Mouse (Mus musculus) Muller cell, postnatal 12 days (primary cell): ENCODE results near the gene Kcnc3.

Source experiments
- DNase-seq: peaks from one replicate; pipeline ENCODE4 v3.0.0-alpha.2; 2015; ENCODE audit errors: inconsistent ontology term

The Kcnc3 gene

GRCm38 (mm10) chr7:44590402-44591347 lies at the start of gene Kcnc3:
Gene Kcnc3 (plus strand): TSS chr7:44590664.
- peak; percentile 99 for DNase-seq

DNA sequence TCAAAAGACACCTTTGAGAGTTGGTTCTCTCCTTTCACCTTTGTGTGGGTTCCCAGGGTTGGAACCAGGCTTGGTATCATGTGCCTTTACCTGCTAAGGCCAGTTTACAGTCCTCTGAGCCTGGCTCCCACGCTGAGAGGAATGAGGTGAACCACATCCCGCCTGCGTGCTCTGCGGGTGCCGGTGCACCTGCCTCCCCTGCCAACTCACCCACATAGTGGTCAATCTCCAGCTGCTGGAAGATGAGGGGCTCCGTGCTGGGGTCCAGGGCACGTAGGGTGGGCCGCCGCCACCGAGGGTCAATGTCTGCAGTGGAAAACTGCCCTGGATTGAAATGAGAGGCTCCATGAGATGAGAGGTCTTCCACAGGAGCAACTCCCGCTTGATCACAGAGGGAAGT lies 47.9 kb upstream of the Kcnc3 start:
- DNase-seq = no peak

DNA sequence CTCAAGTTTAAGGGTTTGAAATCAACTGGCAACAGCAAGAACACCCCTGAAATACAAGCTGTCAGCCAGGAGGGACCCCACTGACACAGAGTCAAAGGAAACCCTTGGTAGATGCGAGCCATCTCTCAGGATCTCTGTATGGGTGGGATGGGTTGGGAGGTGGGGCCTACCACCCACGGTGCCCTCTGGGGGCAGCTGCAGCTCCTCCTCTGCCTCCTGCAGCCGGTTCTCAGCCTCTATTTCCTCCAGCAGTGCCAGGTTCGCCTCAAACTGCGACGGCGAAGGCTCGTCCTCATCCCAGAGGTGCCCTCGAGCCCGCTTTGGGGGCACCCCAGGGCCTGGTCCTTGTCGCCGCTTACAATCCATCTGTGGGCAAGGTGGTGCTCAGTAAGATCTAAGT lies 47.4 kb upstream of the Kcnc3 start:
- DNase-seq = no peak

DNA sequence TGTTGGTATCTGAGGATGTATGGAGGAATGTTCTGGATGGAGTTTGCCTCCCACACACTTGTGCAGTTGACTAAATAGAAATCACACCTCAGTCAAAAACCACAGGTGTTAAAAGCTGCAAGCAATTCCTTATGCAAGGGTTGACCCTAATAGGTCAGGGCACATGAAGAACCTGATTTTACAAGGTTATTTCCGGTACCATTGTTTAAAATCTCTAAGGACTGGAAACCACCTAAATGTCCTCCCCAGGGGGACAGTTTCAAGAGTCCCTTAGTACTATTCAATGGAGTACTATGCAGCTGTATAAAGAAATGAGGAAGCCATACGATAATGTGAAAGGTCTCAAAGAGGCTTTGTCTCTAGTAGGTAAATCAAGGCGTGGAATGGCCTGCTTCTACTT lies 44.2 kb upstream of the Kcnc3 start:
- no peak for DNase-seq

GRCm38 (mm10) chr7:44547041-44547440 lies 43.4 kb upstream of the Kcnc3 start:
- DNase-seq = no peak

- no peak for DNase-seq
These were observed 42.7 kb upstream of the Kcnc3 start for GRCm38 (mm10) chr7:44547725-44548124.

DNA sequence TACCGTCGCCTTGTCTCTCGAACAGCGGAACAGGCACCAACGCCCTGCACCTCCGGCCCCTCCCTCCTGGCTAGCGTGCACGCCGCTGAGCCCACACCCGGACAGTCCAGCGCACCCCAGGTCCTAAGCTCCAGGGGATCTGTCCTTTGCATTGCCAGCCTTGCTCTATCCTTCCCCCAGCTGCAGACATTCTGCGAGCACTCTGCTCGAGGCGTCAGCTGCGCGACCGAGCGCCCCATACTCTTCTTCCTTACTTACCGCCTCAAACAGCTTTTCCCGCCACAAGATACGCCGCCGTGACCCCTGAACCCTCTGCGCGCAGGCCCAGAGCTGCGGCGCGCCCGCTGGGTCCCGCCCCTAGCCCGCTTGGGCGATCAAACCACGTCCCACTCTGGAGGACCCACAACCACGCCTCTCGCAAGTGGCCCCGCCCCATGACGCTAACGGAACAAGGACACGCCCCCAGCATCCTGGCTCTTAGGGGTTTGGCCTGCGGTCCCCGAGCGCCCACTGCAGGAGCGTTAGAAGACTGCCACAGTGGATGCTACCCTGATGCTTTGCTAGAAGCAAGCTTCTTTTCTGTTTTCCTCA lies 41.9 kb upstream of the Kcnc3 start, which contains the start of gene Pold1:
Gene Pold1, minus strand, starts transcription at position 353 of the 591 bp plus-strand sequence.
- peak; percentile 100 for DNase-seq

- DNase-seq = no peak
These were observed 40.6 kb upstream of the Kcnc3 start for GRCm38 (mm10) chr7:44549621-44550408.

DNA sequence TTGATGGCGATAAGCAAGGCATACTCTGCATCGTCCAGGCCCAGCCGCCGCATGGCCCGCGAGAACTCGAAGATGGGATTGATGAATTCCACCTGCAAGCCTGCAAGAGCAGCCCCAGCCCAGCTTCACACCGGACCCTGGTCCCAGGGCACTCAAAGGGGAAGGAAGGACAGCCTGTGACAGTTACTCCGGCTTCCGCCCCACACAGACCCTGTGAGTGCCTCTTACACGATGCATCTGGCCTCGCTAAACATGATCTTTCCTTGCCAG lies 40.1 kb upstream of the Kcnc3 start:
- DNase-seq = no peak

- DNase-seq = no peak
These were observed 39.2 kb upstream of the Kcnc3 start for GRCm38 (mm10) chr7:44551301-44551700.

DNA sequence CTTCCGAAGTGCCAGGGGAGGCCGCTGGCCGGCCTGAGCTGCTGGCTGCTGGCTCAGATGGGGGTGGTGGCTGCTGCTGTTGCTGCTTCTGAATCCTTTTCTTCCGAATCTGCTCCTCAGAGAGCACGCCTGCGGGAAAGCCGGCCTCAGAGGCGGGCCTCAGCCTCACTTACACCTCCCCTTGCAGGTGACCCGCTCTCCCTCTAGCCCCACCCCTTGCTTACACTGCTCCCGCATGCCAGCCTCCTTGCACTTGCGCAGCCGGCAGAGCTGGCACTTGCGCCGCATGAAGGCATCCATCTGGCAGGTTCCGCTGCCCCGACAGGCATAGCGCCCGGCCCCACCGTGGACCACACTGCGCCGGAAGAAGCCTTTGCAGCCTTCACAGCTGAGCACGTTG lies 38.7 kb upstream of the Kcnc3 start:
- no peak for DNase-seq

DNA sequence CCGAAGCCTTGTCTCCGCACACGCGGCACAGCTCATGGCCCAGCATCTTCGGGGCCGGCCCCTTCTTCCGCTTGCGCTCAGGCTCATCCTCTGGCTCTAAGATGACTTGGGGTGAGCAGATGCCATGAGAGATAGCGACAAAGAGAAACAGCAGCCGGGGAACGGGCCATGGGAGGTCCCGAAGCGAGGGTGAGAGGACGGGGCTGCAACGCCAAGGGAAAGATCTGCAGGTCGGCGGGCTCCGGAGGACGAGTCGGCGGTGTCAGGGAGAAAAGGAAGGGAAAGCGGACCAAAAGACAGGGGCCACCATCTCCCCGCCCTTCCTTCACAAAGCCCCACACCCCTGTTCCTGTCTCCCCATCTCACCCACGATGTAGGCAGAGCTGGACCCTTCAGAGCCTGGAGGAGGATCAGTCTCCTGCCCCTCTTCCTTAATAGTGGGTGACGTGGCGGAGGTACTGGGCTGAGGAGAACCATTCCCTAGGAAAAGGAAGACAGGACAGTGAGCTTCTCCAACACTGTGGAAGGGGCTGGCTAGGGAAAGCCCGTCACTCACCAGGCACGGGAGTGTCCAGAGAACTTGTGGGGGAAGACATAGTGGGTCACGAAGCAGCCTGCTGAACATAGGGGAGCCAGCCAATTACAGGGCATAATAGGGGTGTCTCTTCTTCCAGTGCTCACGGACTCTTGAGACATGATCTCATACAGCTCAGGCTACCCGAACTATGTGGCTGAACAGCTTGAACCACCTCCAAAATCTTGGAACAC lies 38.1 kb upstream of the Kcnc3 start:
- no peak for DNase-seq

- peak; percentile 98 for DNase-seq
These were observed 37.2 kb upstream of the Kcnc3 start for GRCm38 (mm10) chr7:44553196-44553764.

GRCm38 (mm10) chr7:44553826-44554225 lies 36.6 kb upstream of the Kcnc3 start, which contains the start of gene Nr1h2:
Gene Nr1h2 (minus strand): TSS chr7:44553951.
- peak; percentile 94 for DNase-seq

DNA sequence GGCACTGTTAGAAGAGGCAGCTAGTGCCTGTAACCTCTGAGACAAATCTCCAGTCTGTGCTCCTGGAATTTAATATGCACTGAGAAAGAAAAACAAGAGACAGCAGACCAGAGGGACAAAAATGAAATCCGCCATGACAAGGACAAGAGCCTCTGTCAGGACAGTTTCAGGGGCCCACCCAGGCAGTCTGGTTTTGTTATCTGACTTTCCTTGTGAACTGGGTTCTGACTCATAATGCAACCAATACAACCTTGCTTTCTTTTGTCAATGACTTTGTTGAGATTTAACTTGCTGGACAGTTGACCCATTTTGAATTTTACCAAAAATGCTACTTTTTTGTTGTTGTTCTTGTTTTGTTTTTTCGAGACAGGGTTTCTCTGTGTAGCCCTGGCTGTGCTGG lies 32.8 kb upstream of the Kcnc3 start:
- DNase-seq = no peak

DNA sequence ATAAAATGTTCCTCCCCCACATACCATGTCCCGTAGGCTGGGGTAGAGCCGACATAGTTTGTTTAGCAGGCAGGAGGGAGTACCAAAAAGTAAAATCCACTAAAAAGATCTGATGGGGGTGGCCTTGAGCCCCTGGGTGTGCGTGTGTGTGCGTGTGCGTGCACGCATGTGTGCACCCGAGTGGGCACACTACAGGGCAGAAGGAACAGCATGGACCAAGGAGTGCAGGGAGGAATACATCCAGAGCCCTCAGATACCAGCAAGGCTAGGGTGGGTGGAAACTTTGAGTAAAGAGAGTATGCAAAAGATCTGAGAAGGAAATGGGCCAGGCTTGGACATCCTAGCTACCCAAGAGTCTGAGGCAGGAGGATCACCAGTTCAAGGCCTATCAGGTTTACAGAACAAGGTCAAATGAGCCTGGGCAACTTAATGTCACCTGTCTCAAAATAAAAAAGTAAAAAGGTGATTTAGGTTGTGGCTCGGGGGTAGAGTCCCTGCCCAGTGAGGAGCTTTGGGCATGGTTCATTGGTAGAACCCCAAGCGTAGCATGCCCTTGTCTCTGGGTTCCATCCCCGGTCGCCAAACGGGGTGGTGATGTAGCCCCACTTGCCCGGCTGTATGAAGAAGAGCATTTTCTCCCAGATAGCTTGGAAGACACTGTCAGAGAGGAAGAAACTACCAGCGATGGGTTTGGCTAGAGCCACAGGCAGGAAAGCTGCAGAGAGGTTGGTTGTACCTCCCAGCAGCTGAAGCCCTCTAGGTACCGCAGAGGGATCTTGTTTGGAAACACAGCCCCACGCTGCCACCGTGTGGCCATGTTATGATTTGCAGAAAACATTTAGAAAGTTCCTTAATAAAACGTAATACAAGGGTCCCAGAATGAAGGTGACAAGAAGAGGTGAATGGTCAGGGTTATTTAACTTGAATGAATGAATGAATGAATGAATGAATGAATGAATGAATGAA lies 29.7 kb upstream of the Kcnc3 start:
- DNase-seq = peak; percentile 52

GRCm38 (mm10) chr7:44563284-44563683 lies 27.2 kb upstream of the Kcnc3 start:
- no peak for DNase-seq

GRCm38 (mm10) chr7:44564486-44564885 lies 26.0 kb upstream of the Kcnc3 start:
- no peak for DNase-seq

- DNase-seq = no peak
These were observed 25.1 kb upstream of the Kcnc3 start for GRCm38 (mm10) chr7:44565414-44565813.

DNA sequence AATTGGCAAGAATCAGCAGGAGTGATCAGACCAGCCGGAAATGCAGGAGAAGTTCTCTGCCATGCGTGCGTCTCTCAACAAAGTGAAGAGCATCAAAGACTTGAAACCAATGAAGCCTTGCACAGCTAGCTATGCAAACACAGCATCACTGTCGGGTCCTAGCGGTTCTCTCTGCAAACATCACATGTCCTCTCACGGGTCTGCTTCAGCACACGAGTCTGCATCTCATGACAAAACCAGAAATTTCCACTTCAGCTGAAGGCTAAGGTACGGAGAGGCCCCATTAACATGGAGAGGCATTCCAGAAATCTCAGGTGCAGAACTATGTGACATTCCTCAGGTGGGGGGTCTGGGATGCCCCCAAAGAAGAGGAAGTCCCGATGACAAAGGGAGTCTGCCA lies 21.7 kb upstream of the Kcnc3 start:
- DNase-seq = no peak
